Mouse (Mus musculus) intestine, postnatal 0 days (tissue): ENCODE data around the gene Plcb4. TPM values are rescaled to one million over a fixed set of nuclear protein-coding genes. Genes with fewer than 3 reads are reported as not detected.

ENCODE experiments used
- ATAC-seq: fragments of 200-750 bp; cut with Nextera tagmentation; 2 replicates; pipeline ENCODE4 v1.8.0; 2017; ENCODE audit warnings: mild to moderate bottlenecking, moderate TSS enrichment, moderate library complexity
- H3K27ac ChIP-seq: fragments of 300-500 bp; sonication (generic); 2 replicates; pipeline ENCODE4 v1.5.1; 2014; ENCODE audit warnings: mild to moderate bottlenecking, low read depth, low read length, moderate library complexity
- H3K27me3 ChIP-seq: fragments of 300-500 bp; sonication (generic); replicated peaks from 2 replicates; pipeline ENCODE4 v1.6.1; 2014; ENCODE audit warnings: low read length, mixed read lengths; ENCODE audit not compliant: control insufficient read depth, insufficient read depth
- H3K36me3 ChIP-seq: fragments of 300-500 bp; sonication (generic); 2 replicates; pipeline ENCODE4 v1.6.1; 2014; ENCODE audit warnings: mild to moderate bottlenecking, moderate library complexity; ENCODE audit not compliant: control insufficient read depth, insufficient read depth
- H3K4me1 ChIP-seq: fragments of 300-500 bp; sonication (generic); replicated peaks from 2 replicates; pipeline ENCODE4 v1.6.1; 2014; ENCODE audit warnings: antibody characterized with exemption, low read length, mixed read lengths; ENCODE audit not compliant: control insufficient read depth, insufficient read depth
- H3K4me2 ChIP-seq: fragments of 300-500 bp; sonication (generic); replicated peaks from 2 replicates; pipeline ENCODE4 v1.6.1; 2014; ENCODE audit warnings: low read depth, mild to moderate bottlenecking, moderate library complexity
- H3K4me3 ChIP-seq: fragments of 300-500 bp; sonication (generic); 2 replicates; pipeline ENCODE4 v1.5.1; 2014; ENCODE audit warnings: low read depth, low read length
- H3K9ac ChIP-seq: fragments of 300-500 bp; sonication (generic); 2 replicates; pipeline ENCODE4 v1.6.1; 2014; ENCODE audit warnings: mild to moderate bottlenecking, low read depth, low read length
- H3K9me3 ChIP-seq: fragments of 300-500 bp; sonication (generic); 2 replicates; pipeline ENCODE4 v1.6.1; 2016; ENCODE audit warnings: mixed run types; ENCODE audit not compliant: control insufficient read depth
- CTCF ChIP-seq: sonication (generic); IDR thresholded peaks from 2 replicates; pipeline ENCODE4 v1.5.1; 2016; ENCODE audit warnings: low read depth, mild to moderate bottlenecking, control low read depth, antibody characterized with exemption, moderate library complexity
- WGBS: fragments of 180-500 bp; shearing (Covaris S2); extraction: QIAGEN DNeasy Blood & Tissue Kit; methylation state at CpG from one replicate; pipeline ENCODE4 v1.1.7; 2014; 5-methylcytosine and 5-hydroxymethylcytosine counted together
- polyA plus RNA-seq: library from polyadenylated mRNA; unstranded; fragments of >200 nt; fragmentation: Nextera tagmentation; extraction: Ambion mirVana; gene quantifications from 2 replicates; pipeline ENCODE4 v1.2.1, GENCODE M21; 2015

Gene Plcb4
- polyA plus RNA-seq, 1 experiment from 2014 or later = 5.5 TPM

GRCm38 (mm10) chr2:135957689-135958088, 298.9 kb downstream of the Plcb4 start:
- no peak overlapping the region for H3K9ac ChIP-seq
- H3K4me1 ChIP-seq = no peaks in the 10 kb centered on the region
- H3K4me3 ChIP-seq = no peak overlapping the region
- H3K4me2 ChIP-seq = no peak overlapping the region
- no peaks in the 10 kb centered on the region for H3K27me3 ChIP-seq
- 35% methylated on average over 7 of the region's 7 CpGs for WGBS
- no peak overlapping the region for H3K27ac ChIP-seq
- ATAC-seq = no peak
- peak; percentile 93 for TF ChIP-seq CTCF
- no peaks in the 10 kb centered on the region for H3K36me3 ChIP-seq
- H3K9me3 ChIP-seq = no peaks in the 10 kb centered on the region

GRCm38 (mm10) chr2:135958453-135958852, 299.6 kb downstream of the Plcb4 start:
- no peak for TF ChIP-seq CTCF
- Histone ChIP-seq H3K36me3 (no peaks in the 10 kb centered on the region), H3K27ac (no peak overlapping the region), H3K4me2 (no peak overlapping the region), H3K4me3 (no peak overlapping the region), H3K27me3 (no peaks in the 10 kb centered on the region), H3K9ac (no peak overlapping the region), H3K4me1 (no peaks in the 10 kb centered on the region), H3K9me3 (no peaks in the 10 kb centered on the region)
- ATAC-seq = no peak
- 92% methylated on average over 17 of the region's 17 CpGs for WGBS

DNA sequence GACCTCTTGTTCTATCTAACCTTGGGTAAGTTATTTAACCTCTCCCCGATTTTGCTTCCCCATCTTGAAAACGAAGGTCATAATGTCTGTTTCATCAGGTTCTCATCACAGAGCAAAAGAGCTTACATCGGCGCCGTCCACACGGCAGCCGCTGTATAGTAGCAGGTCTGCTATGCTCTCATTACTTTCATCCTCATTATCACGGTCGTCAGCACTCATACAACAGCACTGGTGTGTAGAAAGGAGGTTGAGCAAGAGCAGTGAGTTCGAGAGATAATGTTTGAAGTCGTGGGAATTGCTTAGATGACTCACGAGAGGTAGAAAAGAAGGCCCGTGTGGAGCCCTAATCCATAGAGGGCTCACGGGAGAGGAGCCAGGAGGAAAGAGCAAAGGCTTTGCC, 304.3 kb downstream of the Plcb4 start:
- TF ChIP-seq CTCF = no peak
- Histone ChIP-seq H3K4me1 (no peaks in the 10 kb centered on the region), H3K4me2 (no peak overlapping the region), H3K9ac (no peak overlapping the region), H3K4me3 (no peak overlapping the region), H3K27me3 (no peaks in the 10 kb centered on the region), H3K27ac (no peak overlapping the region), H3K9me3 (no peaks in the 10 kb centered on the region), H3K36me3 (no peaks in the 10 kb centered on the region)
- ATAC-seq = no peak
- 85% methylated on average over 14 of the region's 14 CpGs for WGBS

GRCm38 (mm10) chr2:135966871-135967557, 308.2 kb downstream of the Plcb4 start:
- no peaks in the 10 kb centered on the region for H3K27me3 ChIP-seq
- no peaks in the 10 kb centered on the region for H3K9me3 ChIP-seq
- no peaks in the 10 kb centered on the region for H3K4me1 ChIP-seq
- ATAC-seq = no peak
- H3K4me3 ChIP-seq = no peak overlapping the region
- no peak overlapping the region for H3K4me2 ChIP-seq
- peak; percentile 88 for TF ChIP-seq CTCF
- H3K36me3 ChIP-seq = no peaks in the 10 kb centered on the region
- 53% methylated on average over 16 of the region's 16 CpGs for WGBS
- no peak overlapping the region for H3K9ac ChIP-seq
- H3K27ac ChIP-seq = no peak overlapping the region

GRCm38 (mm10) chr2:135968159-135968558, 309.3 kb downstream of the Plcb4 start:
- TF ChIP-seq CTCF = no peak
- Histone ChIP-seq H3K9me3 (no peaks in the 10 kb centered on the region), H3K4me1 (no peaks in the 10 kb centered on the region), H3K36me3 (no peaks in the 10 kb centered on the region), H3K9ac (no peak overlapping the region), H3K27me3 (no peaks in the 10 kb centered on the region), H3K4me3 (no peak overlapping the region), H3K27ac (no peak overlapping the region), H3K4me2 (no peak overlapping the region)
- WGBS = 94% methylated on average over 12 of the region's 12 CpGs
- no peak for ATAC-seq

- Histone ChIP-seq H3K4me3 (no peak overlapping the region), H3K36me3 (no peaks in the 10 kb centered on the region), H3K9ac (no peak overlapping the region), H3K4me1 (no peaks in the 10 kb centered on the region), H3K4me2 (no peak overlapping the region), H3K9me3 (no peaks in the 10 kb centered on the region), H3K27me3 (no peaks in the 10 kb centered on the region), H3K27ac (no peak overlapping the region)
- TF ChIP-seq CTCF = no peak
- no peak for ATAC-seq
- 95% methylated on average over 4 of the region's 4 CpGs for WGBS
These were observed 312.1 kb downstream of the Plcb4 start for GRCm38 (mm10) chr2:135970902-135971301.
